Mouse (Mus musculus) layer of hippocampus, adult 9-11 months (tissue): Measurements from ENCODE around the gene Rgcc.

Experiments
- DNase-seq: peaks from one replicate; pipeline ENCODE4 v3.0.0; 2022

Rgcc gene

GRCm38 (mm10) chr14:79275870-79276395, 25.5 kb downstream of the Rgcc start:
- DNase-seq: no peak

GRCm38 (mm10) chr14:79275441-79275840, 26.0 kb downstream of the Rgcc start:
- DNase-seq: no peak

GRCm38 (mm10) chr14:79273697-79274477, 27.6 kb downstream of the Rgcc start:
- DNase-seq: no peak

GRCm38 (mm10) chr14:79272991-79273390, 28.5 kb downstream of the Rgcc start:
- DNase-seq: no peak

DNA sequence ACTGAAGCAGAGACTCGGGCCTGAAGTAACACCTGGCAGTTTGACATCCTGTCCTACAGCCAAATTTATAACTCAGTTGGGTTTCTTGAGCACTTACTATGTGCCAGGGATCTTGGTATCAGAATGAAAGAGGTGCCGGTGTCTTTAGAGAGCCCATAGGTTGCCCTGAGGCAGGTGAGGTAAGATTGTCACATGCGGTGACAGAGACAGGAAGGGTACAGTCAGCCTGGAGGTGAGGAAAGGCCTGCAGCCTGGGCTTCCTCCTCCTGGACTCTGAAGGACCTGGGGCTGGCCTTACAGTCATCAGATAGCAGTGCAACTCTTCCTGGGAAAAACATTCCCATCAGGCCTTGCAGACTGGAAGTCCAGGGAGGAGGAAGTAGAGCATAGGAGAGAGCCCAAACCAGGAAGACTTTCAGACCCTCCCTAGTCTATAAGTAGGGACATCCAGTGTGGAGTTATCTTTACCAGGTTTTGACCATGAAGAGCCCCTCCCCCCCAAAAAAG, 29.2 kb downstream of the Rgcc start:
- DNase-seq: no peak

DNA sequence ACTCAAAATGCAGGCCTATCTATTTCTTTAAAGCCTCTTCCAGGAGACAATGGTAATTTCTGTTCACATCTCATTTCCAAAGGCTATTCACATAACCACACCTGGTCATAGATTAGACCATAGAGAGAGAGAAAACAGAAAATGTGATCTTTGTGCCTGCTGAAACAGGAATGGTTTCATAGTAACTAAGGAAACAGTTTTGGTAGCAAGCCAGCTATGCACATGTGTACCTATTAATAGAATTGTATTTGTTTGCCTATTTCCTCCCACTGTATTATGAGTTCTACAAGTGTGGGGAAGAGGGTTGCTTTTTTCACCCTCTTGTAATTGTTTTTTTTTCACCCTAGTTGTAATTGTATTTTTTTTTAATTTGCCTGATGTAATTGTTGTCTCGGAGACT, 31.9 kb downstream of the Rgcc start:
- no peak for DNase-seq

- no peak for DNase-seq
Measured at GRCm38 (mm10) chr14:79267878-79268277, 33.6 kb downstream of the Rgcc start.

DNA sequence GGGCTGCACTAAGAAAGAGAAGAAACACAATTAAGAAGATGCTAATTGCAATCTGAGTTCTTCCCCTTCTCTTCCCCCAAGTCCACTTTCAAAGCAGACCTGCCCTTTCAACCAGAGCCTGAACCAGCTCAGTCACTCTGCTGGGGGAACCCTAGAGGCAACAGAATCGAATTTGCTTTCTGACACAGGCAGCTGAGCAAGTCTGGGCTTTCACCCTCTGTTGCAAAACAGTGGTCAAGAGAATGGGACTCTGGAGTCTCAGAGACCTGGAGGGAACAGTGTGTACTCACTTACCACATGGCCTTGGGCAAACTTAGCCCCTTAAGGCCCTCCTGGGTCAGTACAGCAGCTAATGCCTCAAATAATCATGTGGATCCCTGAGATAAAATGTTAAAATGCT, 34.1 kb downstream of the Rgcc start:
- no peak for DNase-seq

DNA sequence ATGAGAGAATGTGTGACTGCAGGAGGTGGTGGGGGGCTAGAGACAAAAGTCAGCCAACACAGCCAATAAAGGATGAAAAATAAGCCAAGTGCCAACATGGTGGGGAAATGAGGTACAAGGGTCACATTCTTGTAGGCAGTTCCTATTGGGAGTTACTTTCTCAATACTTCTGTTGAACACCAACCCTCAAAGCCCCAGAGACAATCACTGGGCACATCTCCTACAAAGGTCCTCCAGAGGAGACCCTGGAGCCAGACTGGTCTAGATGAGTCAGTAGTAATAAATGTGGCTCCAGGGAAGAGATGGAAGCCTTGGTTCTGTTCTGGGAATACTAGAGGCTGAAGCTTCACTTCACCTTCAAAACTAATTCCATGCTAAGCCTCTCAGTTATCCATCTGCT, 35.0 kb downstream of the Rgcc start:
- DNase-seq: no peak

- no peak for DNase-seq
Measured at GRCm38 (mm10) chr14:79265738-79266137, 35.7 kb downstream of the Rgcc start.

GRCm38 (mm10) chr14:79263321-79263720, 38.1 kb downstream of the Rgcc start:
- no peak for DNase-seq

- peak; percentile 48 for DNase-seq
Measured at GRCm38 (mm10) chr14:79262677-79263076, 38.8 kb downstream of the Rgcc start.

DNA sequence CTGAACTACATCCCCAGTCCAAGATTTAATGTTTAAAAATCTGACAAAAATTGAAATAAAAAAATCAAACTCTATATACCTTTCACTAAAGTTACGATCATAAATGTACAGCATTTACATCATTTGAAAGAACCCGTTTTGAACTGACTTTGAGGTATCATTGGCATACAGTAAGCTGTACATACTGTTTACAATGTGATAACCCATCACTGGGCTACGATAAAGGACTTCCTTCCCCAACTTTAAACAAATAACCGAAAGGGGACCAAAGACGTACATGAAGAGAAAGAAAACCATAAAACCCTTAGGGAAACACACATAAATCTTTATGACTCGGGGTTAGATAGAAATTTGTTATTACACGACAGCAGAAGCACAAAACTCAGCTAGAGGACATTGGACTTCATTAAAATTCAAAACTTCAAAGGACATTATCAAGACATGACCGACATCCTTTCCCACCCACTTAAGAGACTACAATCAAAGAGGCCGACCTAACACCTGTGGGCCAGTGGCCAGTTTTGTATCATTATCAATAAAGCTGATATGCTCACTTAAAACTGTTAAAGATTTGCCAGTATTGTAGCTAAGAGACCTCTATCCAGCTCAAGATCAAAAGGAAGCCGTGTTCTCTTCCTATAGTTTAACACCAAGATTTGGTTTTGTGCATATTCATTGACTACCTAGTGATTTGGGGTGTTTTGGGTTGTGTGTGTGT, 42.2 kb downstream of the Rgcc start:
- DNase-seq: no peak

- no peak for DNase-seq
Measured at GRCm38 (mm10) chr14:79256656-79257055, 44.8 kb downstream of the Rgcc start.

DNA sequence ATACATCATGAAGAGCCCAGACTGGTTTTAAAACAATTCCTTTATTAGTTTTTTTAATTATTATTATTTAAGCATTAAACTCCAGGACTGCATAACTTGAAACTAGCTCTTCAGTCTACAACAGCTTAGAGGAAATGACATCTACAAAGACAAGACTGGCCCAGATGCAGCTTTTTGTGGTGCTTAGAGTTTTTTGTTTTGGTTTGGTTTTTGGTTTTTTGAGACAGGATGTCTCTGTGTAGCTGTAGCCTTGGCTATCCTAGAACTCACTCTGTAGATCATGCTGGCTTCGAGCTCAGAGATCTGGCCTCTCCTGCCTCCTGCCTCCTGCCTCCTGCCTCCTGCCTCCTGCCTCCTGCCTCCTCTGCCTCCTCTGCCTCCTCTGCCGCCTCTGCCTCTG, 45.7 kb downstream of the Rgcc start:
- DNase-seq: no peak

DNA sequence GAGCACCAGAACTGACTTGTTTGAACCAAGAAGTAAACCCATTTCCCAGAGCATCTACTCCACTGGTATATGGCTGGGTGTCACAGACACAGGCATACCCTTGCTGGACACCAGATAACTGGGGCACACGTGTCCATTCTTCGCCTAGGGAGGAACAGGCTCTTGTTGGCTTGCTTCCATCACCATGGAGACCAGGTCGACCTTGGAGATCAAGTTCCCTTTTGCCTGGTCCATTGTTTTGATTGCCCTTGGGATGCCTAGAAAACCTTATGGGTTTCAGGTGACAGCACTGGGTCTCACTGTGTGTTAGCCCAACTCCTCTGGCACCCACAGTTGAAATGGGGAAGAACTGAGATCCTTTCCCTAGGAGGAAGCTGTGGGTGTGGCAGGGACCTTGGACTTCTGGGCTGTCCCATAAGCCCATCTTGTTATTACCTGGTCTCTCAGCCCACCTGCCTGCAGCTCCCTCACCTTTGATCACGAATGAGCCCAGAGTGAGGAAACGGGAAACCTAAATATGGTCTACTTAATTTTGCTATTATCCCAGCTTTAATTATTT, 49.6 kb downstream of the Rgcc start:
- no peak for DNase-seq

GRCm38 (mm10) chr14:79244571-79244970, 56.9 kb downstream of the Rgcc start:
- no peak for DNase-seq

DNA sequence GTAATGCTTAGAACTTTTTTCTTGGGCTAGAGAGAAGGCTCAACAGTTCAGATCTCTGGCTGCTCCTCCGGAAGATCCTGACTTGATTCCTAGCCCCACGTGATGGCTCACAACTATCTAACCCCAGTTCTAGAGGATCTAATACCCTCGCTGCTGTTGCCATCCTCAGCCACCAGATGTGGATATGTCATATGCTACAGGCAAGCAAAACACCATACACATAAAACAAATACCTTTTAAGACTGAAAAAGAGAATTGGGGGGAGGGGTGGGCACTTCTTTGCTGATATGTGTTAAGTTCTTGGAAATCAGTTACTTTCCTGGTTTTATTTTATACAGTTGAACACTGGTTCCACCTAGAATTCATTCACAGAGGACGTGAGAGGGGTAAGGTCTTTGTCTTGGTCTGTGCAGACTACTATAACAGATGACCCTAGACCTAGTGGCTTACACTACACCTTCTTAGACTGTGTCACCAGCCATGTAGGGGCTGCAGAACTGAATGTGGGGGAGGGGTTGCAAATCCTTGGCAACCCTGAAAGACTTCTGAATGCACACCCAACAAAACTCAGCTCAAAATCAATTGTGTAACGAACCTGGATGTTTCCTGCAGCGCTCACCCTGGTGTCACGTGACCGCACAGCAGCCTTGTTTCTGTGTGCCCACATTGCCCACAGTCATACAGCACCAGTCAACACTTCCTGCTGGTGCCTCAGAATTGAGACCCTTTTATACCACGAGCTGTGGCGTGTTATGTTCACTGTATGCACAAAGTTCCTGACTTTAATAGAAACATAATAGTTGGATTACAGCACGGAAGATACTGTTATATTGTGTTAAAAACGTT, 58.2 kb downstream of the Rgcc start:
- DNase-seq: no peak

DNA sequence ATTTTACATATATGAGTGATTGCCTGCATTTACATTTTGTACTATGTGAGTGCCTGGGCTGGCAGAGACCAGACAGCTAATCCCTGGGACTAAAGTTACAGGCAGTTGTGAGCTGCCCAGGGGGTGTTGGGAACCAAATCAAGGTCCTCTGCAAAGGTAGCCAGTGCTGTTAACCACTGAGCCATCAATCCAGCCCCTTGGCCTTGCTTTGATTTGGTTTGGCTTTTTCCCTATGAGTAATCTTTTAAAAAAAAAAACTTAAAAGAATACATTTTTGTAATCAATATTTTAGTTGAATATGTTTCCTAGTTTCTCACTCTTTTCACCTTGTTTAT, 59.1 kb downstream of the Rgcc start:
- no peak for DNase-seq

DNA sequence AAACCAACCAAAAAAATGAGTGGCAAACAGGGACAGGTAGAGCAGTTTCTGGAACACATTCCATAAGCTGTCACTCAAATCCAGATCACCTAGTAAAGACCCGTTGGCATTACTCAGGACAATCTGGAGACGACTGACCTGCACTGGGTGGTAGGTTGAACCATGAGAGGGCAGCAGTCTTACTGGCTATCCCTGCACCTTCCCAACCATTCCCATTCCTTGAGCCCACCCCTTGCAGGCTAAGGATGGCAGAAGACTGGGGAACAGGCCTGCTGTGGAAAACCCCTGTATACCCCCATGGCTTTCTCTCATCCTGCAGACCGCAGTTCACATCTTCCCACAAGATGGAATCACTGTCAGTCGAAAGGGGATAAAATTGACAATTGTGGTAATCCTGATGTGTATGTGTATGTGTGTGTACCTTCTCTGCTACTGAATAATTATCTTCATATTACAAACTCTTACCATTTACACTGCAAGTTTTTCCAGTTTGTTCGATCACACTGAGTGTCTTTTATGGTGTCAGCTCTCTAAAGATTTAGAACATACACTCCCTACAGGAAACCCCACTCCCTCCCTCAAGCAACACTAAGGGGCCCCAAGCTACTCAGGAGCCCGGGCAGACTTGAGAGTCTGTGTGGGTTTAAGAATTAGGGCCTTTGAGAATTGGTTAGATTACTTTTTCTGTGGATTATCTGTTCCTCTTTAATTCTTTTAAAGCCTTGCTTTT, 59.6 kb downstream of the Rgcc start:
- no peak for DNase-seq

- DNase-seq: no peak
Measured at GRCm38 (mm10) chr14:79241057-79241570, 60.3 kb downstream of the Rgcc start.

GRCm38 (mm10) chr14:79239402-79239801, 62.0 kb downstream of the Rgcc start:
- DNase-seq: no peak
